Mouse (Mus musculus): ENCODE results near the gene Ctso. TPM values are rescaled to one million over a fixed set of nuclear protein-coding genes. Genes with fewer than 3 reads are reported as not detected.

Gene Ctso
- total and polyA plus RNA-seq, 3 experiments, result 0.15 to 0.50 TPM; not detected in 1

- H3K9me3 ChIP-seq (replicated peaks; ENCODE audit: insufficient read depth, low read length), result no peaks in the 10 kb centered on the region
- no peaks in the 10 kb centered on the region for H3K79me2 ChIP-seq (ENCODE audit: control insufficient read depth, insufficient read depth, low read length, poor library complexity)
- H3K4me1 ChIP-seq (ENCODE audit: control insufficient read depth in 1 of 2, insufficient read depth in 2 of 2, low read length in 2 of 2), result no peaks in the 10 kb centered on the region
- H3K27me3 ChIP-seq (ENCODE audit: control insufficient read depth in 1 of 2, insufficient read depth in 2 of 2, low read length in 2 of 2), result no peaks in the 10 kb centered on the region
- H3K36me3 ChIP-seq (ENCODE audit: control insufficient read depth in 1 of 2, insufficient read depth in 2 of 2, low read length in 2 of 2), result no peaks in the 10 kb centered on the region
- H3K4me3 ChIP-seq (ENCODE audit: control insufficient read depth in 1 of 2, insufficient read depth in 1 of 2, low read depth in 2 of 2, low read length in 2 of 2), result no peak overlapping the region
- no peak for DNase-seq (ENCODE audit: low read depth, low spot score)
- no peak for TF ChIP-seq MXI1 (IDR thresholded peaks at IDR 0.05; ENCODE audit: low read depth, low read length)
- TF ChIP-seq MYB (IDR thresholded peaks at IDR 0.05; ENCODE audit: low read depth, low read length), result no peak
- no peak for TF ChIP-seq E2F4 (IDR thresholded peaks at IDR 0.05; ENCODE audit: borderline replicate concordance, low read depth, low read length)
- TF ChIP-seq GABPA (IDR thresholded peaks at IDR 0.05; ENCODE audit: low read depth, low read length), result no peak
- no peak overlapping the region for H3K27ac ChIP-seq (ENCODE audit: control insufficient read depth, low read depth, low read length)
- H3K9ac ChIP-seq (ENCODE audit: control insufficient read depth, low read depth, low read length, poor library complexity, severe bottlenecking), result no peak overlapping the region
Observed at GRCm38 (mm10) chr3:81986103-81986502, 53.7 kb downstream of the Ctso start.

DNA sequence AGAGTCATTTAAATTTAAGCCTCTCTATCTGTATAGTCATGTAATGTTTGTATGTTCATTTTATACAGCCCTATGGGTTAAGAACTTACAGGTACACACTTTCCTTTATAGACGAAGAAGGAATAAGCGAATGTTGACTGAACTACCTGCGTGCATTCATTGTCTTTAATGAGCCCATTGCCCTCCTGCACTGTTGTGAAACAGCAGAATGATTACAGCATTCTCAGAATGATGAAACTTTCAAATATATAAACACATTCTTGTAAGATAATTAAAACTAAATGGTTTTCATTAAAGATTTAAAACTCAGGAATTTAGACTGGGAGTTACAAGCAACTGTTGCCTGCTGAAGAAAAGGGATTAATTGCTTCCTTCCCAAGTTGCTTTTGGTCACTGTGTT lies 55.2 kb downstream of the Ctso start:
- H3K9ac ChIP-seq (ENCODE audit: control insufficient read depth, low read depth, low read length, poor library complexity, severe bottlenecking), result no peak overlapping the region
- no peak for DNase-seq (ENCODE audit: low read depth, low spot score)
- no peak overlapping the region for H3K4me3 ChIP-seq (ENCODE audit: control insufficient read depth in 1 of 2, insufficient read depth in 1 of 2, low read depth in 2 of 2, low read length in 2 of 2)
- H3K4me1 ChIP-seq (ENCODE audit: control insufficient read depth in 1 of 2, insufficient read depth in 2 of 2, low read length in 2 of 2), result no peaks in the 10 kb centered on the region
- H3K79me2 ChIP-seq (ENCODE audit: control insufficient read depth, insufficient read depth, low read length, poor library complexity), result no peaks in the 10 kb centered on the region
- no peaks in the 10 kb centered on the region for H3K9me3 ChIP-seq (replicated peaks; ENCODE audit: insufficient read depth, low read length)
- no peaks in the 10 kb centered on the region for H3K27me3 ChIP-seq (ENCODE audit: control insufficient read depth in 1 of 2, insufficient read depth in 2 of 2, low read length in 2 of 2)
- TF ChIP-seq UBTF (IDR thresholded peaks at IDR 0.05; ENCODE audit: borderline replicate concordance, insufficient read depth, low read depth, low read length) (no peak), HCFC1 (IDR thresholded peaks at IDR 0.05; ENCODE audit: low read depth, low read length) (no peak), CHD2 (IDR thresholded peaks at IDR 0.05; ENCODE audit: low read length) (no peak), POLR2A (IDR thresholded peaks at IDR 0.05; ENCODE audit: control insufficient read depth in 1 of 2, insufficient read depth in 1 of 2, low read depth in 1 of 2, low read length in 2 of 2, poor library complexity in 1 of 2) (no peak), ZKSCAN1 (IDR thresholded peaks at IDR 0.05; ENCODE audit: low read depth, low read length) (no peak), JUND (IDR thresholded peaks at IDR 0.05; ENCODE audit: low read depth, low read length) (no peak), BHLHE40 (IDR thresholded peaks at IDR 0.05; ENCODE audit: borderline replicate concordance, low read depth, low read length) (no peak), KAT2A (conservative IDR thresholded peaks at IDR 0.05; ENCODE audit: low read depth, low read length) (no peak), ZC3H11A (IDR thresholded peaks at IDR 0.05; ENCODE audit: low read depth, low read length) (no peak), MYC (IDR thresholded peaks at IDR 0.05; ENCODE audit: low read depth, low read length) (no peak), NELFE (IDR thresholded peaks at IDR 0.05; ENCODE audit: low read depth, low read length) (no peak), ZNF384 (IDR thresholded peaks at IDR 0.05; ENCODE audit: low read depth, low read length) (no peak)
- H3K27ac ChIP-seq (ENCODE audit: control insufficient read depth, low read depth, low read length), result no peak overlapping the region
- no peaks in the 10 kb centered on the region for H3K36me3 ChIP-seq (ENCODE audit: control insufficient read depth in 1 of 2, insufficient read depth in 2 of 2, low read length in 2 of 2)

- Histone ChIP-seq H3K27me3 (ENCODE audit: control insufficient read depth in 1 of 2, insufficient read depth in 2 of 2, low read length in 2 of 2) (no peaks in the 10 kb centered on the region), H3K9ac (ENCODE audit: control insufficient read depth, low read depth, low read length, poor library complexity, severe bottlenecking) (no peak overlapping the region), H3K4me3 (ENCODE audit: control insufficient read depth in 1 of 2, insufficient read depth in 1 of 2, low read depth in 2 of 2, low read length in 2 of 2) (no peak overlapping the region), H3K4me1 (ENCODE audit: control insufficient read depth in 1 of 2, insufficient read depth in 2 of 2, low read length in 2 of 2) (no peaks in the 10 kb centered on the region), H3K27ac (ENCODE audit: control insufficient read depth, low read depth, low read length) (no peak overlapping the region), H3K79me2 (ENCODE audit: control insufficient read depth, insufficient read depth, low read length, poor library complexity) (no peaks in the 10 kb centered on the region), H3K36me3 (ENCODE audit: control insufficient read depth in 1 of 2, insufficient read depth in 2 of 2, low read length in 2 of 2) (no peaks in the 10 kb centered on the region), H3K9me3 (replicated peaks; ENCODE audit: insufficient read depth, low read length) (no peaks in the 10 kb centered on the region)
- peak; percentile 2 for DNase-seq (ENCODE audit: low read depth, low spot score)
- TF ChIP-seq MYB (IDR thresholded peaks at IDR 0.05; ENCODE audit: low read depth, low read length) (no peak), ZMIZ1 (IDR thresholded peaks at IDR 0.05; ENCODE audit: low read depth, low read length) (no peak), TAL1 (IDR thresholded peaks at IDR 0.05; ENCODE audit: low read length) (no peak), GATA1 (IDR thresholded peaks at IDR 0.05; ENCODE audit: low read depth, low read length) (no peak)
Observed at GRCm38 (mm10) chr3:81989692-81990141, 57.3 kb downstream of the Ctso start.
